Mouse (Mus musculus): ENCODE results near the gene Adcy10.

DNA sequence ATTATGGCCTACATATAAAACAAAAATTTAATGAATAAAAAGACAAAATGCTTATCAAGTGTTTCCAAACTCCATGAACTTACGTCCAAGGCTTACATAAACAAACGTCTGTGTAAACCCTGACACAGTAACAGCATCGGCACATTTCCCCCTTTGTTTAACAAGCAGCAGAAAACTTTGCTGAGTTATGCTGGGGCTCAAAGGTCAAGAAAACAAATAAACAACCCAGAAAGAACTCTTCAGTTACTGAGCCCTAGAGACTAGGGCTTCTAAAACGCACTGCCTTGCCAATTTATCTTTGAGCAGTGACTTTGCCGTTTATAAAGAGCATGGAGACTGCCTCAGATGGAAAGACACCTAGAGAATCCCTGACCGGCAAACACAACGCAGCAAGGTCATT, 131.7 kb downstream of the Adcy10 start:
- TF ChIP-seq MAFK (IDR thresholded peaks at IDR 0.05; ENCODE audit: insufficient read depth, low read depth, low read length) (no peak), CHD2 (IDR thresholded peaks at IDR 0.05; ENCODE audit: low read depth, low read length) (no peak), ZC3H11A (IDR thresholded peaks at IDR 0.05; ENCODE audit: borderline replicate concordance, low read depth, low read length) (no peak), ZNF384 (IDR thresholded peaks at IDR 0.05; ENCODE audit: low read depth, low read length) (no peak), HCFC1 (IDR thresholded peaks at IDR 0.05; ENCODE audit: borderline replicate concordance, insufficient read depth, low read length) (no peak)
